Mouse (Mus musculus) heart, adult 2 months (tissue): ENCODE data around the gene Elovl7.

Experiments
- CTCF ChIP-seq: fragments of 200-600 bp; IDR thresholded peaks from 2 replicates; pipeline ENCODE4 v1.8.1; 2022; ENCODE audit warnings: antibody characterized with exemption, mild to moderate bottlenecking, moderate library complexity
- EP300 ChIP-seq: fragments of 200-500 bp; IDR thresholded peaks from 2 replicates; pipeline ENCODE4 v1.6.1; 2011; ENCODE audit warnings: low read depth, low read length, control low read depth; ENCODE audit not compliant: insufficient read depth
- POLR2A ChIP-seq: fragments of 200-500 bp; IDR thresholded peaks from 2 replicates; pipeline ENCODE4 v1.6.1; 2011; ENCODE audit warnings: mild to moderate bottlenecking, low read depth, low read length, control low read depth; ENCODE audit not compliant: insufficient read depth

DNA sequence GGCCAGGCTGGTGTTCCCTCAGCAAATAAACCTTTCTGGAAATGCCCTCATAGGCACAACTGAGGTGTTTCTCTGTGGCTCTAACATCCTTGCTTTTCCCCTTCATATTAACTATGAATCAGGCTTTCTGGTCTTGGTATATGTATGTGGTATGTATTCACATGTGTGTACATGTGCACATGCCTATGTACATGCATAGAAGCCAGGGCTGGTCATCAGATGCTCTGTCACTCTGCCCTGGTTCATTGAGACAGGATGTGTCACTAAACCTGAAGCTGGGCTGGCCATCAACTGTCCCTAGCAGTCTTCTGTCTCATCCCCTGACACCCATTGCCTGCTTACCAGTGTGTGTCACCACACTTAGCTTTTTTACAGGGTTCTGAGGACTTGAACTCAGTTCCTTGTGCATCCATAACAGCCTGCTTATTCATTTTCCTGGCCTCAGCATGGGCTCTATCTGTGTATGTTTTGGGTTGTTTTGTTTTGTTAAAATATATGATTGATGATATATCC, 29.4 kb upstream of the Elovl7 start:
- TF ChIP-seq CTCF = no peak
- TF ChIP-seq POLR2A = no peak
- TF ChIP-seq EP300 = no peak
